Mouse (Mus musculus) mesoderm, embryonic 11.5 days (tissue): Measurements from ENCODE around the gene Dnajb12.
A peak's percentile ranks its signal among the peaks of the same experiment; 100 is the strongest.

ENCODE experiments used
- DNase-seq: peaks from one replicate; pipeline ENCODE4 v3.0.0-alpha.2; 2012; ENCODE audit warnings: low read depth, low spot score

The Dnajb12 gene

GRCm38 (mm10) chr10:59896911-59897331 lies 17.6 kb downstream of the Dnajb12 start:
- DNase-seq, result no peak

GRCm38 (mm10) chr10:59897511-59897910 lies 18.2 kb downstream of the Dnajb12 start:
- peak; percentile 89 for DNase-seq

GRCm38 (mm10) chr10:59898180-59898778 lies 18.9 kb downstream of the Dnajb12 start:
- DNase-seq, result no peak

- no peak for DNase-seq
Measured at GRCm38 (mm10) chr10:59898935-59899334, 19.6 kb downstream of the Dnajb12 start.

GRCm38 (mm10) chr10:59899341-59900173 lies 20.2 kb downstream of the Dnajb12 start:
- DNase-seq, result peak; percentile 88

- DNase-seq, result no peak
Measured at GRCm38 (mm10) chr10:59900174-59900435, 20.7 kb downstream of the Dnajb12 start.

GRCm38 (mm10) chr10:59900939-59901338 lies 21.6 kb downstream of the Dnajb12 start:
- no peak for DNase-seq

GRCm38 (mm10) chr10:59901463-59901862 lies 22.1 kb downstream of the Dnajb12 start:
- no peak for DNase-seq

- DNase-seq, result no peak
Measured at GRCm38 (mm10) chr10:59901986-59902605, 22.7 kb downstream of the Dnajb12 start.

- no peak for DNase-seq
Measured at GRCm38 (mm10) chr10:59902606-59902990, 23.2 kb downstream of the Dnajb12 start.

GRCm38 (mm10) chr10:59903170-59903569 lies 23.8 kb downstream of the Dnajb12 start:
- no peak for DNase-seq

GRCm38 (mm10) chr10:59907080-59907609 lies 27.8 kb downstream of the Dnajb12 start:
- DNase-seq, result no peak

- no peak for DNase-seq
Measured at GRCm38 (mm10) chr10:59907695-59908299, 28.4 kb downstream of the Dnajb12 start.

GRCm38 (mm10) chr10:59908776-59909315 lies 29.5 kb downstream of the Dnajb12 start:
- no peak for DNase-seq

GRCm38 (mm10) chr10:59909357-59909847 lies 30.0 kb downstream of the Dnajb12 start:
- DNase-seq, result peak; percentile 68

- DNase-seq, result no peak
Measured at GRCm38 (mm10) chr10:59911091-59911490, 31.7 kb downstream of the Dnajb12 start.

GRCm38 (mm10) chr10:59911561-59912198 lies 32.3 kb downstream of the Dnajb12 start:
- DNase-seq, result peak; percentile 75

GRCm38 (mm10) chr10:59915196-59915962 lies 36.0 kb downstream of the Dnajb12 start:
- no peak for DNase-seq

- DNase-seq, result no peak
Measured at GRCm38 (mm10) chr10:59916159-59916558, 36.8 kb downstream of the Dnajb12 start.

GRCm38 (mm10) chr10:59916649-59917048 lies 37.3 kb downstream of the Dnajb12 start:
- peak; percentile 80 for DNase-seq
